Comparison of ENCODE assay signal across 20 mouse cellular contexts in the genomic region with DNA sequence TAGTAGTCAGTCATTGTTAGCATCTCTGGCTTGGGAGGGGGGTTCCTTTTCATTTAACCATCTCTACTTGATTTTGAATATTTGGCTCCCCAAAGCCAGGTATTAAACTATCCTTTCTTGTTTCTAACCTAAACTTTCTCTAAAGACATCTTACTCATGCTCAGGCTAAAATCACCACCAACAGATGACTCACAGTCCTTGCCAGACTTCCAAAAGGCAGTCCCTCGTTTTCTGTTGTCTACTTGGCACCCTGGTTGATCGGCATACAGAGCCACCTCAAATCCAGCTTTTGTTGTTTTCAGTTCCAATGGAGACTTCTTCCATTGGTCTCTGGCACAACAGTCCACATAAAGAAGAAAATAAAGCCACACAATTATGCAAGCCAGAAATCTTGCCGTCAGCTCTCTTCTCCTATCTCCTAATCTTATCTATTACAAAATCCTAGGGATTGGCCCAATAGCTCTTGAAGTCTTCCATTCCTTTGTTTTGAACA.
"Had no signal": no experiment of that assay in that cellular context is flagged by ENCODE, and none has a peak within 500 bp of the region (broad histone marks: within the 10 kb centered on the region; RNA-seq: fewer than 3 reads in every experiment).

No protein-coding gene starts in this region.

- H3K4me3 ChIP-seq: layer of hippocampus, adult 2 months; limb, embryonic 10.5 days; limb, embryonic 13.5 days; liver, embryonic 12.5 days; liver, embryonic 15.5 days; lung, embryonic 15.5 days; stomach, embryonic 15.5 days had no signal

- H3K4me1 ChIP-seq: lung, embryonic 15.5 days; stomach, embryonic 15.5 days had no signal

- H3K27me3 ChIP-seq: limb, embryonic 13.5 days; lung, embryonic 15.5 days; stomach, embryonic 15.5 days had no signal

- H3K36me3 ChIP-seq: limb, embryonic 10.5 days; limb, embryonic 13.5 days; liver, embryonic 12.5 days; liver, embryonic 15.5 days; lung, embryonic 15.5 days; stomach, embryonic 15.5 days had no signal

- H3K9ac ChIP-seq: limb, embryonic 13.5 days; liver, embryonic 12.5 days; liver, embryonic 15.5 days; lung, embryonic 15.5 days; stomach, embryonic 15.5 days had no signal

- DNase-seq: kidney, adult 9 months; kidney, postnatal 25 days; layer of hippocampus, adult 9-11 months; liver; lung, adult 18-20 months; lung, postnatal 10 days; lung, postnatal 36 days; midbrain, embryonic 14.5 days; right cerebral cortex, adult 18-20 months; right cerebral cortex, postnatal 14 days; spleen, adult 18-20 months; thymus, postnatal 25 days had no signal

- H3K4me2 ChIP-seq: limb, embryonic 13.5 days; liver, embryonic 12.5 days; liver, embryonic 15.5 days; lung, embryonic 15.5 days; midbrain, embryonic 11.5 days; stomach, embryonic 15.5 days had no signal

- ATAC-seq: liver, embryonic 12.5 days had no signal

- H3K27ac ChIP-seq: layer of hippocampus, adult 2 months; limb, embryonic 10.5 days; limb, embryonic 13.5 days; liver, embryonic 12.5 days; liver, embryonic 15.5 days; lung, embryonic 15.5 days; stomach, embryonic 15.5 days had no signal

- H3K9me3 ChIP-seq: limb, embryonic 10.5 days; limb, embryonic 13.5 days; liver, embryonic 12.5 days; liver, embryonic 15.5 days; lung, embryonic 15.5 days; stomach, embryonic 15.5 days had no signal
